Comparison of ENCODE assay signal across 8 mouse cellular contexts in the genomic region with DNA sequence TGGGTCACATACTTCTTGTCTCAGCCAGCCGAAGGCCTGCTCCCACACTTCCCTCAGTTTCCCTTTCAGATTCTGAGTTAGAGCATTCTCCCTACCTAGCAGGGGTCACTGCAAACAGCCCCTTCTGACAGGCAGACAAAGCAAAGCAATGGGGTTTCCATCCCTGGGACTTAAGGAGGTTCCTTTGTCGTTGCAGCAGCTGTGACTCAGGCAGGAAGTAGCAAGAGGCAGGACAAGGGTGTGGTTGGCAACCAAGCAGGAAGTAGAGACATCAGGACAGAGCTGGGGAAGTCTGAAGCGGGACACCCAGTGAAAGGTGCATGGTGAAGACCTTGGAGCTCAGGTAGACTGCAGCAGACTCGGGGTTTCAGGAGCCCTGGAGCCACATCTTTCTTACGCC. TPM values are rescaled to one million over a fixed set of nuclear protein-coding genes. Genes with fewer than 3 reads are reported as not detected.
DNase-seq lines count a peak whose midpoint lies in the region; ATAC-seq and TF ChIP-seq lines count a peak whose summit lies in the region.

No protein-coding gene starts in this region.

- DNase-seq in gastrocnemius, adult 2 months = no peak
- DNase-seq in gastrocnemius, postnatal 4 days (ENCODE audit: low spot score in 2 of 2) = no peak
- DNase-seq in brain, adult 2 months (ENCODE audit: low read depth, low spot score) = peak; percentile 30
- peak; percentile 65 for DNase-seq in thymus, adult 2 months
- DNase-seq in left cerebral cortex, postnatal 25 days (ENCODE audit: low spot score in 2 of 2) = no peak
- DNase-seq in cerebellum, adult 11 months = no peak

- no peaks in the 10 kb centered on the region for H3K27me3 ChIP-seq in hindbrain, embryonic 15.5 days
- no peaks in the 10 kb centered on the region for H3K27me3 ChIP-seq in lung, embryonic 16.5 days (ENCODE audit: control insufficient read depth, insufficient read depth, low read depth, low read length)
- no peaks in the 10 kb centered on the region for H3K27me3 ChIP-seq in thymus, adult 2 months (ENCODE audit: control insufficient read depth, insufficient read depth, low read length)

- no peak overlapping the region for H3K4me2 ChIP-seq in hindbrain, embryonic 15.5 days
- no peak overlapping the region for H3K4me2 ChIP-seq in lung, embryonic 16.5 days (ENCODE audit: low read depth, low read length)

- H3K27ac ChIP-seq in gastrocnemius, adult 2 months = peak overlapping the region; percentile 94
- H3K27ac ChIP-seq in hindbrain, embryonic 15.5 days (replicated peaks) = peak overlapping the region; percentile 89
- H3K27ac ChIP-seq in lung, embryonic 16.5 days (ENCODE audit: low read length) = peak overlapping the region; percentile 60
- peak overlapping the region; percentile 86 for H3K27ac ChIP-seq in thymus, adult 2 months (ENCODE audit: control insufficient read depth, insufficient read depth, low read length)

- no peak overlapping the region for H3K9ac ChIP-seq in hindbrain, embryonic 15.5 days
- H3K9ac ChIP-seq in lung, embryonic 16.5 days (ENCODE audit: low read length) = no peak overlapping the region

- WGBS in hindbrain, embryonic 15.5 days = 52% methylated on average over 5 of the region's 5 CpGs
- 68% methylated on average over 5 of the region's 5 CpGs for WGBS in lung, embryonic 16.5 days
- WGBS in thymus, adult 2 months = 22% methylated on average over 5 of the region's 5 CpGs

- ATAC-seq in hindbrain, embryonic 15.5 days (ENCODE audit: low FRiP score, low read depth) = no peak
- no peak for ATAC-seq in lung, embryonic 16.5 days (ENCODE audit: low read depth)

- H3K4me1 ChIP-seq in hindbrain, embryonic 15.5 days (replicated peaks) = peaks cover 61% of the 10 kb centered on the region
- peaks cover 51% of the 10 kb centered on the region for H3K4me1 ChIP-seq in lung, embryonic 16.5 days (replicated peaks; ENCODE audit: control insufficient read depth, insufficient read depth, low read length)
- H3K4me1 ChIP-seq in thymus, adult 2 months (replicated peaks; ENCODE audit: control insufficient read depth, insufficient read depth, low read length) = peaks cover 59% of the 10 kb centered on the region

- no peaks in the 10 kb centered on the region for H3K9me3 ChIP-seq in hindbrain, embryonic 15.5 days
- H3K9me3 ChIP-seq in lung, embryonic 16.5 days (ENCODE audit: control insufficient read depth, low read length) = no peaks in the 10 kb centered on the region

- intact Hi-C loops in gastrocnemius, adult 2 months (cut with DNase I) = no loop called here
- intact Hi-C loops in left cerebral cortex, postnatal 25 days (cut with DNase I) = no loop called here

- peak overlapping the region; percentile 51 for H3K4me3 ChIP-seq in gastrocnemius, adult 2 months
- H3K4me3 ChIP-seq in hindbrain, embryonic 15.5 days = no peak overlapping the region
- H3K4me3 ChIP-seq in lung, embryonic 16.5 days (ENCODE audit: low read length) = no peak overlapping the region
- H3K4me3 ChIP-seq in thymus, adult 2 months (ENCODE audit: control insufficient read depth, insufficient read depth, low read length) = peak overlapping the region; percentile 9

- H3K36me3 ChIP-seq in hindbrain, embryonic 15.5 days = peaks cover 7% of the 10 kb centered on the region
- H3K36me3 ChIP-seq in lung, embryonic 16.5 days (ENCODE audit: control insufficient read depth, insufficient read depth, low read length) = peaks cover 12% of the 10 kb centered on the region
- peaks cover 14% of the 10 kb centered on the region for H3K36me3 ChIP-seq in thymus, adult 2 months (ENCODE audit: control insufficient read depth, insufficient read depth, low read length)

- TF ChIP-seq CTCF in gastrocnemius, adult 2 months (IDR thresholded peaks at IDR 0.05) = no peak
- no peak for TF ChIP-seq CTCF in thymus, adult 2 months (IDR thresholded peaks at IDR 0.05; ENCODE audit: borderline replicate concordance, control insufficient read depth, extremely low read depth, insufficient read depth, low read length, poor library complexity)

- TF ChIP-seq POLR2A in thymus, adult 2 months (IDR thresholded peaks at IDR 0.05; ENCODE audit: control insufficient read depth, extremely low read depth, insufficient read depth, low read length, poor library complexity) = no peak

RNA-seq across cellular contexts. Expression of gene Gnai2, which starts 10.6 kb away (rescaled TPM):
- 10 to 100 TPM; 59.9 to 77.7 TPM for total RNA-seq in gastrocnemius, adult 2 months (2021)
- total RNA-seq in gastrocnemius, postnatal 4 days (2021) = 100 to 1,000 TPM; 307 to 340 TPM
- 332 and 343 TPM in 2 replicates for polyA plus RNA-seq in hindbrain, embryonic 15.5 days (2015; fragmentation: Nextera tagmentation; extraction: Ambion mirVana)
- polyA plus RNA-seq in lung, embryonic 16.5 days (2015; fragmentation: Nextera tagmentation; extraction: Ambion mirVana) = 457 and 458 TPM in 2 replicates
- 1,154 and 1,267 TPM in 2 replicates for polyA plus RNA-seq in thymus, adult 2 months (2012; rRNA removed)
- total RNA-seq in left cerebral cortex, postnatal 25 days (2021) = 100 to 1,000 TPM; 214 to 221 TPM

RNA-seq across cellular contexts. Expression of gene Sema3b, which starts 15.5 kb away (rescaled TPM):
- 10 to 100 TPM; 11.2 to 17.9 TPM for total RNA-seq in gastrocnemius, adult 2 months (2021)
- 10 to 100 TPM; 50.9 to 52.0 TPM for total RNA-seq in gastrocnemius, postnatal 4 days (2021)
- 4.6 and 5.1 TPM in 2 replicates for polyA plus RNA-seq in hindbrain, embryonic 15.5 days (2015; fragmentation: Nextera tagmentation; extraction: Ambion mirVana)
- 11.8 and 12.5 TPM in 2 replicates for polyA plus RNA-seq in lung, embryonic 16.5 days (2015; fragmentation: Nextera tagmentation; extraction: Ambion mirVana)
- polyA plus RNA-seq in thymus, adult 2 months (2012; rRNA removed) = 4.3 and 4.9 TPM in 2 replicates
- total RNA-seq in left cerebral cortex, postnatal 25 days (2021) = 1 to 10 TPM; 3.4 to 3.5 TPM

RNA-seq across cellular contexts. Expression of gene Ifrd2, which starts 37.1 kb away (rescaled TPM):
- total RNA-seq in gastrocnemius, adult 2 months (2021) = 10 to 100 TPM; 48.5 to 50.4 TPM
- total RNA-seq in gastrocnemius, postnatal 4 days (2021) = 10 to 100 TPM; 31.8 to 35.2 TPM
- 16.3 and 17.3 TPM in 2 replicates for polyA plus RNA-seq in hindbrain, embryonic 15.5 days (2015; fragmentation: Nextera tagmentation; extraction: Ambion mirVana)
- polyA plus RNA-seq in lung, embryonic 16.5 days (2015; fragmentation: Nextera tagmentation; extraction: Ambion mirVana) = 44.1 and 51.9 TPM in 2 replicates
- 65.1 and 67.4 TPM in 2 replicates for polyA plus RNA-seq in thymus, adult 2 months (2012; rRNA removed)
- total RNA-seq in left cerebral cortex, postnatal 25 days (2021) = 10 to 100 TPM; 11.1 to 13.3 TPM

RNA-seq across cellular contexts. Expression of gene Hyal3, which starts 43.9 kb away (rescaled TPM):
- total RNA-seq in gastrocnemius, adult 2 months (2021) = under 1 TPM; 0.22 to 0.33 TPM
- under 1 TPM; 0.66 to 0.78 TPM for total RNA-seq in gastrocnemius, postnatal 4 days (2021)
- polyA plus RNA-seq in hindbrain, embryonic 15.5 days (2015; fragmentation: Nextera tagmentation; extraction: Ambion mirVana) = 1.8 and 2.2 TPM in 2 replicates
- 0.97 and 1.6 TPM in 2 replicates for polyA plus RNA-seq in lung, embryonic 16.5 days (2015; fragmentation: Nextera tagmentation; extraction: Ambion mirVana)
- polyA plus RNA-seq in thymus, adult 2 months (2012; rRNA removed) = 2.4 TPM in 2 replicates
- 1 to 10 TPM in 1 of 2 experiments, under 1 TPM in 1; 0.96 to 1.1 TPM for total RNA-seq in left cerebral cortex, postnatal 25 days (2021)

RNA-seq across cellular contexts. Expression of gene Slc38a3, which starts 44.8 kb away (rescaled TPM):
- 10 to 100 TPM; 60.8 to 94.7 TPM for total RNA-seq in gastrocnemius, adult 2 months (2021)
- 10 to 100 TPM; 10.6 to 11.3 TPM for total RNA-seq in gastrocnemius, postnatal 4 days (2021)
- 41.4 and 43.3 TPM in 2 replicates for polyA plus RNA-seq in hindbrain, embryonic 15.5 days (2015; fragmentation: Nextera tagmentation; extraction: Ambion mirVana)
- 4.5 and 5.4 TPM in 2 replicates for polyA plus RNA-seq in lung, embryonic 16.5 days (2015; fragmentation: Nextera tagmentation; extraction: Ambion mirVana)
- polyA plus RNA-seq in thymus, adult 2 months (2012; rRNA removed) = 9.1 and 11.2 TPM in 2 replicates
- total RNA-seq in left cerebral cortex, postnatal 25 days (2021) = 10 to 100 TPM; 69.9 to 81.4 TPM

Comparison
In these comparisons a context has a peak if more than half of its experiments do, and no peak if none do; other contexts are left out.
1. DNase-seq: peak in brain, adult 2 months (single experiment) and thymus, adult 2 months (single experiment); none in gastrocnemius, adult 2 months (single experiment), gastrocnemius, postnatal 4 days (0 of 2), left cerebral cortex, postnatal 25 days (0 of 2) and cerebellum, adult 11 months (single experiment).
2. H3K4me3 ChIP-seq: peak in gastrocnemius, adult 2 months (single experiment) and thymus, adult 2 months (single experiment); none in hindbrain, embryonic 15.5 days (single experiment) and lung, embryonic 16.5 days (single experiment).
3. Peak in every context shown above with its lines, with median percentiles within 50 percentile points of each other: H3K27ac ChIP-seq.